Mouse (Mus musculus): ENCODE measurements around the gene Trim67.

Trim67 gene

GRCm38 (mm10) chr8:124869708-124870107 lies 76.8 kb downstream of the Trim67 start:
- no peak for DNase-seq (ENCODE audit: extremely low read depth, insufficient read length, low spot score)

- no peak for DNase-seq (ENCODE audit: extremely low read depth, insufficient read length, low spot score)
Observed at GRCm38 (mm10) chr8:124871474-124871873, 78.6 kb downstream of the Trim67 start.

GRCm38 (mm10) chr8:124872081-124872480 lies 79.2 kb downstream of the Trim67 start:
- DNase-seq (ENCODE audit: extremely low read depth, insufficient read length, low spot score), result no peak

GRCm38 (mm10) chr8:124872690-124873089 lies 79.8 kb downstream of the Trim67 start:
- DNase-seq (ENCODE audit: extremely low read depth, insufficient read length, low spot score), result no peak

GRCm38 (mm10) chr8:124878141-124878540 lies 85.2 kb downstream of the Trim67 start:
- DNase-seq (ENCODE audit: extremely low read depth, insufficient read length, low spot score), result no peak

- no peak for DNase-seq (ENCODE audit: extremely low read depth, insufficient read length, low spot score)
Observed at GRCm38 (mm10) chr8:124878946-124879526, 86.1 kb downstream of the Trim67 start.

All from 3134 (cell line).